Mouse (Mus musculus): ENCODE measurements around the gene Sesn3.

GRCm38 (mm10) chr9:14342041-14342668 lies 67.3 kb downstream of the Sesn3 start:
- peak; percentile 94 for TF ChIP-seq CTCF (IDR thresholded peaks at IDR 0.05)
- TF ChIP-seq EP300 (IDR thresholded peaks at IDR 0.05): no peak

Measured in lung, postnatal 0 days (tissue).